Mouse (Mus musculus) kidney, postnatal 0 days (tissue): Measurements from ENCODE around the gene Cdcp2. TPM values are rescaled to one million over a fixed set of nuclear protein-coding genes. Genes with fewer than 3 reads are reported as not detected.

Source experiments
- ATAC-seq: fragments of 200-750 bp; cut with Nextera tagmentation; replicated peaks from 2 replicates; pipeline ENCODE4 v1.8.0; 2017; ENCODE audit warnings: low read depth, moderate number of reproducible peaks, moderate TSS enrichment, moderate library complexity; ENCODE audit not compliant: low FRiP score
- DNase-seq: peaks from one replicate; pipeline ENCODE4 v3.0.0-alpha.2; 2016; ENCODE audit warnings: low spot score
- H3K27ac ChIP-seq: fragments of 300-500 bp; sonication (generic); 2 replicates; pipeline ENCODE4 v1.5.1; 2014; ENCODE audit warnings: mild to moderate bottlenecking
- H3K27me3 ChIP-seq: fragments of 300-500 bp; sonication (generic); 2 replicates; pipeline ENCODE4 v1.6.1; 2014; ENCODE audit warnings: low read length, mixed read lengths; ENCODE audit not compliant: insufficient read depth
- H3K36me3 ChIP-seq: fragments of 300-500 bp; sonication (generic); 2 replicates; pipeline ENCODE4 v1.6.1; 2014; ENCODE audit warnings: low read length, mixed read lengths; ENCODE audit not compliant: insufficient read depth
- H3K4me1 ChIP-seq: fragments of 300-500 bp; sonication (generic); replicated peaks from 2 replicates; pipeline ENCODE4 v1.6.1; 2014; ENCODE audit warnings: antibody characterized with exemption, low read length, mixed read lengths; ENCODE audit not compliant: insufficient read depth
- H3K4me2 ChIP-seq: fragments of 300-500 bp; sonication (generic); 2 replicates; pipeline ENCODE4 v1.6.1; 2014; ENCODE audit warnings: mild to moderate bottlenecking, low read length, moderate library complexity, mixed read lengths
- H3K4me3 ChIP-seq: fragments of 300-500 bp; sonication (generic); replicated peaks from 2 replicates; pipeline ENCODE4 v1.5.1; 2014; ENCODE audit warnings: low read depth, low read length
- H3K9ac ChIP-seq: fragments of 300-500 bp; sonication (generic); 2 replicates; pipeline ENCODE4 v1.6.1; 2014; ENCODE audit warnings: low read depth, low read length
- H3K9me3 ChIP-seq: fragments of 300-500 bp; sonication (generic); replicated peaks from 2 replicates; pipeline ENCODE4 v1.6.1; 2016; ENCODE audit warnings: low read length, inconsistent platforms, mixed read lengths
- CTCF ChIP-seq: IDR thresholded peaks from 2 replicates; pipeline ENCODE4 v1.5.1; 2016; ENCODE audit warnings: antibody characterized with exemption, low read depth, mild to moderate bottlenecking, moderate library complexity
- WGBS: fragments of 180-500 bp; shearing (Covaris S2); extraction: QIAGEN DNeasy Blood & Tissue Kit; methylation state at CpG from one replicate; pipeline ENCODE4 v1.1.7; 2014; 5-methylcytosine and 5-hydroxymethylcytosine counted together
- polyA plus RNA-seq: library from polyadenylated mRNA; unstranded; fragments of >200 nt; fragmentation: Nextera tagmentation; extraction: Ambion mirVana; gene quantifications from 2 replicates; pipeline ENCODE4 v1.2.1, GENCODE M21; 2015

Cdcp2 gene
- polyA plus RNA-seq, 1 experiment from 2014 or later = 0.09 TPM

DNA sequence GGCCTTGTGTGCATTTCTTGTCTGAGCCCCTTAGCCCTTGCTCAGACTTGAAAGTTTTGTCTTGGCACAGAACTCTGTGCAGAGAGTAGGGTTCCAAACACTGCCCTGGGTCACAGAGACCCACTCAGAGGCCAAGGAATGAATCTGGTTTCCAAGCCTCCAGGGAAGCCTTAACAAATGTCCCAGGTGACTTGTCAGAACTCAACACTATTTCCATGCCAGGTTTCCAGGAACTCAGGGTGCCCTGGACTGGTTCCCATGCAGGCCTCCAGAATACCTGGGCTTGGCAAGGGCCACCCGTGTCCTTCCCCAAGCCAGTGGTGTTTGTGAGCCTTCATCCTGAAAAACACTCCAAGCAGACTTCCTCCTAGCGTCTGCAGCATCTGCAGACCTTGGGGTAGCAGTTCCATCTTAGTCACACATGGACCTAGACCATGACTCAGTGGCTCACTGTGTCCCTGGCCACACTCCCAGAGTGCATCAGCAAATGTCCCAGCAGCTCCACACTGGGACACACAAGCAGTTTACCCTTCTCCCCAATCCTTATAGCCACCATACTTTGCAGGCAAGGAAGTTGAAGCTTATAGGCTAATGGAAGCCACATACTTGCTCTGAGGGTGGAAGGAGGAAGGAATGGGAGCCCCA, 21.2 kb downstream of the Cdcp2 start:
- H3K9me3 ChIP-seq = no peaks in the 10 kb centered on the region
- no peaks in the 10 kb centered on the region for H3K4me1 ChIP-seq
- no peak overlapping the region for H3K4me3 ChIP-seq
- 78% methylated on average over 2 of the region's 2 CpGs for WGBS
- H3K36me3 ChIP-seq = no peaks in the 10 kb centered on the region
- ATAC-seq (no peak), DNase-seq (no peak)
- no peaks in the 10 kb centered on the region for H3K27me3 ChIP-seq
- H3K27ac ChIP-seq = no peak overlapping the region
- no peak overlapping the region for H3K4me2 ChIP-seq
- TF ChIP-seq CTCF = no peak
- no peak overlapping the region for H3K9ac ChIP-seq

- 72% methylated on average over 3 of the region's 4 CpGs for WGBS
Observed at GRCm38 (mm10) chr4:107119056-107119455, 22.4 kb downstream of the Cdcp2 start.

DNA sequence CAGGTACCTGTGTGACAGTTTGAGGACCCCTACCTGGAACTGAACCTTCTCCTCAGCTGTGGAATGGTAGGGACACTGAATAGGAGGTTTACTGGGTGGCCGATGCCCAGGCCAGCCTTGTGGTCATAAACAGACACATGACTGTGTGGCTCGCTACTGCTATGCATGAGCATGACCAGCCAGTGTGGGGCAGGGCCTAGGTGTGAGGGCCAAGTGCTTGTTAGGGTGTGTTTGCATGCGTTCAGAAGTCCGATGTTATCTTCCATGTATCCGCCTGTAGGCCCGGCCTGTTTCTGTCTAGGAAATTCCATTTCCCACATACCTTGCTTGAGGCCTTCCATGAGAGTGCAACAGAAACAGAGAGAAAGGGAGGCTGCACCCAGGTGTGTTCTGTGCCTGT, 24.0 kb downstream of the Cdcp2 start:
- WGBS = 88% methylated on average over 6 of the region's 6 CpGs
- no peak overlapping the region for H3K4me2 ChIP-seq
- 0 out of 2 replicates have a peak, but pooled peaks have one; percentile 31 for ATAC-seq
- H3K4me1 ChIP-seq = no peaks in the 10 kb centered on the region
- no peak for TF ChIP-seq CTCF
- no peaks in the 10 kb centered on the region for H3K9me3 ChIP-seq
- no peaks in the 10 kb centered on the region; the same call in 1 of the 2 replicates for H3K27me3 ChIP-seq
- no peak for DNase-seq
- no peaks in the 10 kb centered on the region for H3K36me3 ChIP-seq
- H3K4me3 ChIP-seq = no peak overlapping the region
- no peak overlapping the region for H3K9ac ChIP-seq
- no peak overlapping the region for H3K27ac ChIP-seq

More at GRCm38 (mm10) chr4:107119056-107119455, 22.4 kb downstream of the Cdcp2 start:
- no peak overlapping the region for H3K4me2 ChIP-seq
- no peaks in the 10 kb centered on the region for H3K9me3 ChIP-seq
- DNase-seq (no peak), ATAC-seq (no peak)
- no peak for TF ChIP-seq CTCF
- H3K9ac ChIP-seq = no peak overlapping the region
- no peaks in the 10 kb centered on the region for H3K27me3 ChIP-seq
- H3K27ac ChIP-seq = no peak overlapping the region
- H3K36me3 ChIP-seq = no peaks in the 10 kb centered on the region
- H3K4me3 ChIP-seq = no peak overlapping the region
- no peaks in the 10 kb centered on the region for H3K4me1 ChIP-seq

DNA sequence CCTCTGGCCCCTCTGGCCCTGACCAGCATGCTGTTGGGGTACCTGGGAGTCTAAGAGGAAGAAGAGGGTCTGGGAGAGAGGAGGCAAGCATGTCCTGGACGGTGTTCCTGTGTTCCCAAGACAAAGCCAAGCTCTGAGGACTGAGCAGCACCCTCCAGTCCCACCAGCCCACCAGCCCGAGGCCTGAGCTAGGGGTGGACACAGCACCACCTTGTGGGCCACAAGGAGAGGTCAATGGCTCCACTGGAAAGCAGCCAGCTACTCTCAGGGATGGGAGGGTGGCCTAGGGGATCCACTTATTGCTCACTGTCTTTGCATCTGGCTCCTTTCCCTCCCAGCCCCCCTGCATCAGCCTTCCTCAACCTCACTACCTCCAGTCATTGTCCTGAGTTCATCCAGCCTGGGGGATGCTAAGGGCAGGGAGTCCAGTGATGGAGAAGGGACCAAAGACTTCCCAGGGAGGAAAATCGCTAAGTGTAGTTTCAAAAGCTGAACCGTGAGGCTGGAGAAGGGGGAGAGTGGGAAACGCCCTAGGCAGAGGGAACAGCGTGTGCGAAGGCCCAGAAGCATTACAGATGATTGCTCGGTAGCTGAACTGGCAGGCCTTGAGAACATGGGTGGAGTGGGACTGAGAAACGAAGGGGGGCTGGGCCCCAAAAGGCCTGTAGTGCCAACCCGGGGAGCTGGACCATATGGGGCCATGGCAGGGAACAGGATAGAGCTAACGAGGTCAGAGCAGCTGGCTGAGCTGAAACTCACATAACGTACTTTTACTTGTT, 24.7 kb downstream of the Cdcp2 start:
- peak; percentile 80 for TF ChIP-seq CTCF
- H3K4me1 ChIP-seq = no peaks in the 10 kb centered on the region; the same call in 1 of the 2 replicates
- ATAC-seq = peak; percentile 41; the same call in 1 of the 2 replicates
- DNase-seq = peak; percentile 76
- H3K4me3 ChIP-seq = no peak overlapping the region
- no peaks in the 10 kb centered on the region for H3K36me3 ChIP-seq
- H3K27ac ChIP-seq = no peak overlapping the region
- 60% methylated on average over 12 of the region's 12 CpGs for WGBS
- H3K9me3 ChIP-seq = no peaks in the 10 kb centered on the region
- no peak overlapping the region for H3K4me2 ChIP-seq
- 0 out of 2 replicates have a peak overlapping the region, but pooled peaks have one; percentile 13 for H3K9ac ChIP-seq
- no peaks in the 10 kb centered on the region; the same call in 1 of the 2 replicates for H3K27me3 ChIP-seq

DNA sequence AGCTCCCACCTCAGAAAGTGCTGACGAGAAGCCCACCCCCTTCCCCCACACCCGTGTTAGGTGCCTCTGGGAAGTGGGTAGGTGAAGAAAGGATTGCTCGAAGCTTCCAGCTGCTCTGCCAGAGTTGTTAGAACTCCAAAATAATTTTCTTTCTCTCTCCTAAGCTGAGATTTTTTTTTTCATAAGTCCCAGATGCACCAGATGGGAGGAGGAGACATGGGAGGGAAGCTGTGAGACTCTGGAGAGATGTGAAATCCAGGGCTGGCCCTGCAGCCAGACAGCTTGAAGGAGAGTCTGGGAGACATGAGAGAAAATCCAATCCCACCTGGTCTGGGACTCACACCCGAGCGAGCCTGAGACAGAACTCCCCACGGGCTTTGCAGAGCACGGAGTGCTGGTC, 27.7 kb downstream of the Cdcp2 start:
- no peaks in the 10 kb centered on the region; the same call in 1 of the 2 replicates for H3K27me3 ChIP-seq
- DNase-seq = no peak
- TF ChIP-seq CTCF = no peak
- H3K4me2 ChIP-seq = no peak overlapping the region
- H3K4me1 ChIP-seq = no peaks in the 10 kb centered on the region; the same call in 1 of the 2 replicates
- ATAC-seq = no peak
- no peaks in the 10 kb centered on the region for H3K9me3 ChIP-seq
- no peak overlapping the region for H3K9ac ChIP-seq
- no peaks in the 10 kb centered on the region for H3K36me3 ChIP-seq
- no peak overlapping the region for H3K27ac ChIP-seq
- WGBS = 45% methylated on average over 7 of the region's 7 CpGs
- H3K4me3 ChIP-seq = no peak overlapping the region

DNA sequence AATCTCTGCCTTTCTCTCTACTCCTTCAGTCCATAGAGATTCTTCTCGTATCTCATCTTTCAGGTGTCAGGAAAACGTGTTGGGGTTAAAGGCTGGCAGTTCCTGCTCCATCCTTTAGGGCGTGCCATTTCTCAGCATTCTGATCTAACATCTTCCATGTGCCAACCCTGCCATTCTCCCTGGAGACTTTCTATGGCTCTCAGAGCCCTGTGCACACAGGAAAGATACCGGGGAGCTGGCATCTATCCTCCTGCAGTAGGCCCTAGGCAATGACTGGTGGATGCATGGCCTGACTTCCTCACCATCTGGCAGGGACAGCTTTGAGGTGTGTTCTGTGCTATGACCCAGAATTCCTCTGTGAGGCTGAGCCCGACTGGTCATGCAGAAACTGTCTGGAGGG, 28.4 kb downstream of the Cdcp2 start:
- WGBS = 35% methylated on average over 5 of the region's 5 CpGs
- Histone ChIP-seq H3K4me2 (no peak overlapping the region), H3K27ac (no peak overlapping the region), H3K4me3 (no peak overlapping the region), H3K27me3 (no peaks in the 10 kb centered on the region; the same call in 1 of the 2 replicates), H3K4me1 (no peaks in the 10 kb centered on the region; the same call in 1 of the 2 replicates), H3K9me3 (no peaks in the 10 kb centered on the region), H3K9ac (no peak overlapping the region), H3K36me3 (no peaks in the 10 kb centered on the region)
- DNase-seq = no peak
- ATAC-seq = no peak
- peak; percentile 48 for TF ChIP-seq CTCF
